Mouse (Mus musculus) testis, adult 2 months (tissue): ENCODE measurements around the gene Spire2.

Experiments used
- CTCF ChIP-seq: fragments of 200-500 bp; IDR thresholded peaks from 2 replicates; pipeline ENCODE4 v1.5.1; 2012; ENCODE audit warnings: low read depth, mild to moderate bottlenecking, inconsistent platforms, low read length, moderate library complexity; ENCODE audit not compliant: control insufficient read depth, insufficient read depth, insufficient replicate concordance
- POLR2A ChIP-seq: fragments of 200-500 bp; IDR thresholded peaks from 2 replicates; pipeline ENCODE4 v1.6.1; 2012; ENCODE audit warnings: low read depth, mild to moderate bottlenecking, inconsistent platforms, low read length, moderate library complexity; ENCODE audit not compliant: control insufficient read depth

- TF ChIP-seq CTCF (no peak), POLR2A (no peak)
Observed at GRCm38 (mm10) chr8:123401936-123402335, 69.4 kb downstream of the Spire2 start.
